35 mouse cellular contexts compared by ENCODE assay signal in the genomic region with DNA sequence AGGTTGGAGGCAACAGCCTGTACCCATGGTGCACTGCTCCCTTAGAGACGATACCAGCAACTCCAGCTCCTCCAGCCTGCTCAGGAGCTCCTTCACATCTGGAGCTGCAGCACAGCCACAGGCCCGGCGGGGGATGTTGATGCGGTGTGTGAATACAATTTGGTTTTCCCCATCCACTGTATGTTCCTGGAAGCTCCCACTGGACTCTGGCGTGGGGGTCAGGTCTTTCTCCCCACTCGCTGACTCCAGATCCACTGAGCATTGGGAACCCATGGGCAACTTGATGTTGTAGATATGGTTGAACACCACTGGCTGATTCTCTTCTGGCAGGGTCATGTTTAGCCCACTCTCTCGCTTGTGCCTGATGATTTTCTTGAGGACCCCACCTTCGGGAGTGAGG.
"Had no signal": no experiment of that assay in that cellular context is flagged by ENCODE, and none has a peak within 500 bp of the region (broad histone marks: within the 10 kb centered on the region; RNA-seq: fewer than 3 reads in every experiment).

No protein-coding gene starts in this region.

- H3K4me3 ChIP-seq: heart, embryonic 10.5 days; heart, embryonic 12.5 days; heart, embryonic 13.5 days; heart, embryonic 15.5 days; hindbrain, embryonic 10.5 days; hindbrain, embryonic 12.5 days; hindbrain, embryonic 13.5 days; hindbrain, embryonic 15.5 days; intestine, embryonic 15.5 days; kidney, embryonic 15.5 days; layer of hippocampus, adult 2 months had no signal

- H3K27me3 ChIP-seq: heart, embryonic 13.5 days; heart, embryonic 15.5 days; hindbrain, embryonic 12.5 days; hindbrain, embryonic 13.5 days; hindbrain, embryonic 15.5 days; intestine, embryonic 15.5 days; kidney, embryonic 15.5 days had no signal

- ATAC-seq: hindbrain, embryonic 16.5 days; hindbrain, postnatal 0 days; inflammation-experienced regulatory T-cells, adult 6 months; intestine, embryonic 15.5 days; intestine, embryonic 16.5 days; intestine, postnatal 0 days had no signal

- H3K9ac ChIP-seq: heart, embryonic 12.5 days; heart, embryonic 13.5 days; heart, embryonic 15.5 days; hindbrain, embryonic 12.5 days; hindbrain, embryonic 13.5 days; hindbrain, embryonic 14.5 days; hindbrain, embryonic 15.5 days; intestine, embryonic 15.5 days; kidney, embryonic 15.5 days had no signal

- H3K4me2 ChIP-seq: heart, embryonic 11.5 days; heart, embryonic 12.5 days; heart, embryonic 13.5 days; heart, embryonic 15.5 days; hindbrain, embryonic 12.5 days; hindbrain, embryonic 13.5 days; hindbrain, embryonic 14.5 days; hindbrain, embryonic 15.5 days; intestine, embryonic 15.5 days; kidney, embryonic 15.5 days had no signal

- H3K9me3 ChIP-seq: heart, embryonic 10.5 days; heart, embryonic 12.5 days; heart, embryonic 13.5 days; heart, embryonic 15.5 days; hindbrain, embryonic 10.5 days; hindbrain, embryonic 12.5 days; hindbrain, embryonic 13.5 days; hindbrain, embryonic 15.5 days; intestine, embryonic 15.5 days; kidney, embryonic 15.5 days had no signal

- H3K36me3 ChIP-seq: heart, embryonic 10.5 days; heart, embryonic 15.5 days; hindbrain, embryonic 10.5 days; hindbrain, embryonic 12.5 days; hindbrain, embryonic 13.5 days; hindbrain, embryonic 15.5 days; intestine, embryonic 15.5 days had no signal

- DNase-seq: heart, postnatal 10 days; heart, postnatal 14 days; heart, postnatal 36 days; heart, postnatal 4 days; kidney, adult 11 months; kidney, adult 18-20 months; kidney, adult 2 months; kidney, adult 8-10 months; kidney, adult 9 months; kidney, postnatal 10 days; kidney, postnatal 14 days; kidney, postnatal 25 days; kidney, postnatal 36 days; kidney, postnatal 4 days; layer of hippocampus, adult 9-11 months; layer of hippocampus, postnatal 36 days had no signal

- H3K27ac ChIP-seq: heart, embryonic 10.5 days; heart, embryonic 13.5 days; heart, embryonic 15.5 days; hindbrain, embryonic 10.5 days; hindbrain, embryonic 12.5 days; hindbrain, embryonic 13.5 days; hindbrain, embryonic 14.5 days; hindbrain, embryonic 15.5 days; hindbrain, postnatal 0 days; intestine, embryonic 15.5 days; kidney, embryonic 15.5 days; kidney, postnatal 0 days; layer of hippocampus, adult 2 months had no signal

- H3K4me1 ChIP-seq: heart, embryonic 10.5 days; heart, embryonic 12.5 days; heart, embryonic 13.5 days; heart, embryonic 15.5 days; hindbrain, embryonic 10.5 days; hindbrain, embryonic 12.5 days; hindbrain, embryonic 13.5 days; hindbrain, embryonic 15.5 days; intestine, embryonic 15.5 days had no signal
